Comparison of ENCODE assay signal across 9 mouse cellular contexts in genomic region chr6:14838910-14839309, GRCm38 (mm10).
DNase-seq lines count a peak whose midpoint lies in the region; ATAC-seq and TF ChIP-seq lines count a peak whose summit lies in the region.
"Had no signal": no experiment of that assay in that cellular context is flagged by ENCODE, and none has a peak within 500 bp of the region (broad histone marks: within the 10 kb centered on the region; RNA-seq: fewer than 3 reads in every experiment).

No protein-coding gene starts in this region.

- TF ChIP-seq CTCF in left cerebral cortex, adult 2 months (IDR thresholded peaks at IDR 0.05), result peak; percentile 64

- no peaks in the 10 kb centered on the region for H3K4me1 ChIP-seq in ES-E14 (ENCODE audit: control insufficient read depth in 2 of 2, insufficient read depth in 2 of 2, low read length in 2 of 2, poor library complexity in 1 of 2)
- H3K4me1 ChIP-seq: heart, embryonic 15.5 days had no signal

- no peak overlapping the region for H3K9ac ChIP-seq in ES-E14 (ENCODE audit: insufficient read depth, low read depth, low read length, poor library complexity, severe bottlenecking)
- H3K9ac ChIP-seq: heart, embryonic 15.5 days had no signal

- no peaks in the 10 kb centered on the region for H3K36me3 ChIP-seq in ES-E14 (ENCODE audit: control insufficient read depth, insufficient read depth, low read length, poor library complexity, severe bottlenecking)
- H3K36me3 ChIP-seq: heart, embryonic 15.5 days had no signal

- intact Hi-C loops in left cerebral cortex, adult 2 months (cut with DNase I), result loop anchor here (1.0 to 10.0 kb wide), 4 partner anchors 252 to 1956 kb away; no protein-coding TSS in a partner anchor
- intact Hi-C loops in left cerebral cortex, postnatal 36 days (cut with DNase I), result loop anchor here (10.0 kb wide), 1 partner anchor 576 kb away; no protein-coding TSS in a partner anchor

- no peaks in the 10 kb centered on the region for H3K9me3 ChIP-seq in ES-E14 (ENCODE audit: control insufficient read depth, insufficient read depth, low read depth, low read length)
- H3K9me3 ChIP-seq: heart, embryonic 15.5 days had no signal

- DNase-seq in cerebellum, postnatal 14 days, result peak; percentile 35 to 37
- DNase-seq in cerebellum, postnatal 36 days, result no peak
- DNase-seq in left cerebral cortex, adult 2 months (ENCODE audit: extremely low spot score in 1 of 2, low spot score in 2 of 2), result no peak
- DNase-seq in left cerebral cortex, postnatal 36 days (ENCODE audit: low spot score in 2 of 2), result no peak
- DNase-seq in ES-E14 (ENCODE audit: low read depth, low spot score), result peak; percentile 3
- peak; percentile 8 for DNase-seq in fibroblast of lung, adult 2 months (ENCODE audit: low read depth)
- no peak for DNase-seq in yolk sac, embryonic 10.5 days (ENCODE audit: low spot score)

- no peak overlapping the region for H3K4me3 ChIP-seq in left cerebral cortex, adult 2 months
- H3K4me3 ChIP-seq in ES-E14 (ENCODE audit: insufficient read depth in 1 of 2, low read depth in 1 of 2, low read length in 2 of 2, poor library complexity in 1 of 2, severe bottlenecking in 1 of 2), result no peak overlapping the region
- H3K4me3 ChIP-seq: heart, embryonic 15.5 days had no signal

- in situ Hi-C loops in ES-E14 (cut with MboI; ENCODE audit: low sequenced_read_pairs in 2 of 2, unreplicated experiment in 2 of 2), result no loop called here

- no peak for ATAC-seq in megakaryocyte-erythroid progenitor cell, adult 5-6 weeks (replicated peaks; ENCODE audit: low FRiP score, low TSS enrichment, poor library complexity, severe bottlenecking)

- no peak overlapping the region for H3K27ac ChIP-seq in left cerebral cortex, adult 2 months
- no peak overlapping the region for H3K27ac ChIP-seq in ES-E14 (ENCODE audit: insufficient read depth, low read depth, low read length, poor library complexity, severe bottlenecking)
- H3K27ac ChIP-seq: heart, embryonic 15.5 days had no signal

TF ChIP-seq in ES-E14, 5 proteins besides CTCF, POLR2A, EP300 and RAD21:
- no peak for TF ChIP-seq MAFK (IDR thresholded peaks at IDR 0.05; ENCODE audit: insufficient read depth, low read depth, low read length)
- no peak for TF ChIP-seq ZC3H11A (IDR thresholded peaks at IDR 0.05; ENCODE audit: borderline replicate concordance, low read depth, low read length)
- TF ChIP-seq CHD2 (IDR thresholded peaks at IDR 0.05; ENCODE audit: low read depth, low read length), result no peak
- no peak for TF ChIP-seq HCFC1 (IDR thresholded peaks at IDR 0.05; ENCODE audit: borderline replicate concordance, insufficient read depth, low read length)
- TF ChIP-seq ZNF384 (IDR thresholded peaks at IDR 0.05; ENCODE audit: low read depth, low read length), result no peak
TF ChIP-seq in ES-E14: peak in this region for 0.

Comparison
In these comparisons a context has a peak if more than half of its experiments do, and no peak if none do; other contexts are left out.
1. DNase-seq: peak in cerebellum, postnatal 14 days (2 of 2), ES-E14 (single experiment) and fibroblast of lung, adult 2 months (single experiment); none in cerebellum, postnatal 36 days (0 of 2), left cerebral cortex, adult 2 months (0 of 2), left cerebral cortex, postnatal 36 days (0 of 2) and yolk sac, embryonic 10.5 days (single experiment).